Mouse (Mus musculus): Measurements from ENCODE around the gene Gm44503. TPM values are rescaled to one million over a fixed set of nuclear protein-coding genes. Genes with fewer than 3 reads are reported as not detected.

Gm44503 gene
- polyA plus RNA-seq, 1 experiment from 2014 or later = not detected

GRCm38 (mm10) chr9:73059224-73059623 is 100.6 kb downstream of the Gm44503 start:
- Histone ChIP-seq H3K27ac (ENCODE audit: low read depth, low read length) (no peak overlapping the region), H3K27me3 (ENCODE audit: control insufficient read depth, insufficient read depth, low read length) (no peaks in the 10 kb centered on the region), H3K36me3 (ENCODE audit: control insufficient read depth, insufficient read depth, low read length) (no peaks in the 10 kb centered on the region), H3K4me3 (ENCODE audit: low read depth, low read length) (no peak overlapping the region), H3K9me3 (replicated peaks; ENCODE audit: control insufficient read depth, low read length) (no peaks in the 10 kb centered on the region), H3K9ac (ENCODE audit: low read depth, low read length) (no peak overlapping the region), H3K4me1 (ENCODE audit: control insufficient read depth, insufficient read depth, low read length) (peaks cover 8% of the 10 kb centered on the region), H3K4me2 (no peak overlapping the region)
- 82% methylated on average over 4 of the region's 4 CpGs for WGBS (ENCODE audit: insufficient replicate concordance)
- no peak for ATAC-seq (replicated peaks; ENCODE audit: insufficient number of reproducible peaks, low FRiP score, low TSS enrichment)

GRCm38 (mm10) chr9:73063621-73064290 is 105.1 kb downstream of the Gm44503 start:
- no peaks in the 10 kb centered on the region for H3K36me3 ChIP-seq (ENCODE audit: control insufficient read depth, insufficient read depth, low read length)
- ATAC-seq (replicated peaks; ENCODE audit: insufficient number of reproducible peaks, low FRiP score, low TSS enrichment) = no peak
- H3K27ac ChIP-seq (ENCODE audit: low read depth, low read length) = no peak overlapping the region
- H3K9me3 ChIP-seq (replicated peaks; ENCODE audit: control insufficient read depth, low read length) = no peaks in the 10 kb centered on the region
- peaks cover 19% of the 10 kb centered on the region for H3K4me1 ChIP-seq (ENCODE audit: control insufficient read depth, insufficient read depth, low read length)
- WGBS (ENCODE audit: insufficient replicate concordance) = 20% methylated on average over 15 of the region's 15 CpGs
- no peaks in the 10 kb centered on the region for H3K27me3 ChIP-seq (ENCODE audit: control insufficient read depth, insufficient read depth, low read length)
- peak overlapping the region; percentile 56 for H3K4me2 ChIP-seq
- H3K4me3 ChIP-seq (ENCODE audit: low read depth, low read length) = no peak overlapping the region
- no peak overlapping the region for H3K9ac ChIP-seq (ENCODE audit: low read depth, low read length)

Small RNA genes within 50 kb of the gene (microRNA-seq; reads per million reads assigned to microRNA genes)
- gene Gm27353 (ENCODE audit: borderline number of aligned reads) = not detected

Other genes with a start within 250 kb of the Gm44503 start
- gene Prtg, start 152.0 kb upstream of the Gm44503 start, polyA plus RNA-seq (2014; fragmentation: Nextera tagmentation; extraction: Ambion mirVana) = 3.2 and 4.3 TPM in 2 replicates
- 2.0 and 2.9 TPM in 2 replicates for gene Pygo1, start 33.2 kb upstream of the Gm44503 start, polyA plus RNA-seq (2014; fragmentation: Nextera tagmentation; extraction: Ambion mirVana)
- gene Dyx1c1, start 67 bp upstream of the Gm44503 start, polyA plus RNA-seq (2014; fragmentation: Nextera tagmentation; extraction: Ambion mirVana) = 0.50 and 1.2 TPM in 2 replicates
- 13.3 and 13.5 TPM in 2 replicates for gene Ccpg1os, start 26.5 kb downstream of the Gm44503 start, polyA plus RNA-seq (2014; fragmentation: Nextera tagmentation; extraction: Ambion mirVana)
- gene Ccpg1, start 26.6 kb downstream of the Gm44503 start, polyA plus RNA-seq (2014; fragmentation: Nextera tagmentation; extraction: Ambion mirVana) = 17.4 and 28.7 TPM in 2 replicates
- gene Pigb, start 81.5 kb downstream of the Gm44503 start, polyA plus RNA-seq (2014; fragmentation: Nextera tagmentation; extraction: Ambion mirVana) = 10.7 and 11.3 TPM in 2 replicates
- 1.6 and 2.0 TPM in 2 replicates for gene Rab27a, start 86.0 kb downstream of the Gm44503 start, polyA plus RNA-seq (2014; fragmentation: Nextera tagmentation; extraction: Ambion mirVana)
- not detected in 2 replicates for gene Khdc3, start 143.0 kb downstream of the Gm44503 start, polyA plus RNA-seq (2014; fragmentation: Nextera tagmentation; extraction: Ambion mirVana)
- not detected in 2 replicates for gene Gm20509, start 143.6 kb downstream of the Gm44503 start, polyA plus RNA-seq (2014; fragmentation: Nextera tagmentation; extraction: Ambion mirVana)
- 102 and 110 TPM in 2 replicates for gene Rsl24d1, start 154.6 kb downstream of the Gm44503 start, polyA plus RNA-seq (2014; fragmentation: Nextera tagmentation; extraction: Ambion mirVana)

All from heart, embryonic 11.5 days (tissue).